Mouse (Mus musculus) CD8-positive naive resting alpha-beta T cell, adult 2 months (primary cell): ENCODE data around the gene Fpr3.
"Not testable (repeated sequence)": the region's sequence is repeated elsewhere in the genome, so short reads cannot be mapped to it uniquely, and the experiment has no call there.

Experiments
- DNase-seq, 2 experiments: peaks; one replicate each; pipeline ENCODE4 v3.0.0; 2022; ENCODE audit warnings: low read depth in 2 of 2, low spot score in 2 of 2

Gene Fpr3

GRCm38 (mm10) chr17:17887774-17888248 lies at the start of gene Fpr3, which contains the start of gene Fpr2:
Gene Fpr3 (plus strand): TSS chr17:17887852.
Gene Fpr2 (plus strand): TSS chr17:17887824.
- DNase-seq: no peak

GRCm38 (mm10) chr17:17837919-17838701 lies 49.5 kb upstream of the Fpr3 start:
- peak; percentile 85 to 91 for DNase-seq

GRCm38 (mm10) chr17:17839276-17839675 lies 48.4 kb upstream of the Fpr3 start:
- DNase-seq: no peak

- no peak for DNase-seq
Observed at GRCm38 (mm10) chr17:17840796-17841195, 46.9 kb upstream of the Fpr3 start.

- DNase-seq: no peak
Observed at GRCm38 (mm10) chr17:17843534-17844261, 44.0 kb upstream of the Fpr3 start.

- DNase-seq: not testable (repeated sequence)
Observed at GRCm38 (mm10) chr17:17844606-17845005, 43.0 kb upstream of the Fpr3 start.

- no peak for DNase-seq
Observed at GRCm38 (mm10) chr17:17845187-17846027, 42.2 kb upstream of the Fpr3 start.

GRCm38 (mm10) chr17:17848988-17849387 lies 38.7 kb upstream of the Fpr3 start:
- DNase-seq: no peak

GRCm38 (mm10) chr17:17849906-17850712 lies 37.5 kb upstream of the Fpr3 start:
- DNase-seq: no peak

GRCm38 (mm10) chr17:17855064-17855838 lies 32.4 kb upstream of the Fpr3 start, which contains the start of gene Has1:
Gene Has1 (minus strand): TSS chr17:17855205.
- DNase-seq: no peak

- no peak for DNase-seq
Observed at GRCm38 (mm10) chr17:17856612-17857011, 31.0 kb upstream of the Fpr3 start.

GRCm38 (mm10) chr17:17857446-17857845 lies 30.2 kb upstream of the Fpr3 start:
- no peak for DNase-seq

- no peak for DNase-seq
Observed at GRCm38 (mm10) chr17:17860110-17860509, 27.5 kb upstream of the Fpr3 start.

GRCm38 (mm10) chr17:17862360-17862759 lies 25.3 kb upstream of the Fpr3 start:
- no peak for DNase-seq

- no peak for DNase-seq
Observed at GRCm38 (mm10) chr17:17865168-17865567, 22.5 kb upstream of the Fpr3 start.

GRCm38 (mm10) chr17:17866801-17867469 lies 20.7 kb upstream of the Fpr3 start:
- DNase-seq: no peak

GRCm38 (mm10) chr17:17870892-17871550 lies 16.6 kb upstream of the Fpr3 start:
- DNase-seq: no peak

- DNase-seq: no peak
Observed at GRCm38 (mm10) chr17:17871697-17872096, 16.0 kb upstream of the Fpr3 start.

GRCm38 (mm10) chr17:17879347-17879746 lies 8.3 kb upstream of the Fpr3 start:
- DNase-seq: no peak
